Mouse (Mus musculus): ENCODE measurements around the gene D10Wsu102e.
"Not testable (repeated sequence)": the region's sequence is repeated elsewhere in the genome, so short reads cannot be mapped to it uniquely, and the experiment has no call there.

D10Wsu102e gene

GRCm38 (mm10) chr10:83360356-83360755, 335 bp downstream of the D10Wsu102e start:
- Histone ChIP-seq H3K27me3 (ENCODE audit: control insufficient read depth, insufficient read depth, low read length, poor library complexity, severe bottlenecking) (no peaks in the 10 kb centered on the region), H3K36me3 (ENCODE audit: control insufficient read depth, insufficient read depth, low read length, poor library complexity, severe bottlenecking) (peaks cover 12% of the 10 kb centered on the region)
- no peak for DNase-seq (ENCODE audit: low read depth, low spot score)

DNA sequence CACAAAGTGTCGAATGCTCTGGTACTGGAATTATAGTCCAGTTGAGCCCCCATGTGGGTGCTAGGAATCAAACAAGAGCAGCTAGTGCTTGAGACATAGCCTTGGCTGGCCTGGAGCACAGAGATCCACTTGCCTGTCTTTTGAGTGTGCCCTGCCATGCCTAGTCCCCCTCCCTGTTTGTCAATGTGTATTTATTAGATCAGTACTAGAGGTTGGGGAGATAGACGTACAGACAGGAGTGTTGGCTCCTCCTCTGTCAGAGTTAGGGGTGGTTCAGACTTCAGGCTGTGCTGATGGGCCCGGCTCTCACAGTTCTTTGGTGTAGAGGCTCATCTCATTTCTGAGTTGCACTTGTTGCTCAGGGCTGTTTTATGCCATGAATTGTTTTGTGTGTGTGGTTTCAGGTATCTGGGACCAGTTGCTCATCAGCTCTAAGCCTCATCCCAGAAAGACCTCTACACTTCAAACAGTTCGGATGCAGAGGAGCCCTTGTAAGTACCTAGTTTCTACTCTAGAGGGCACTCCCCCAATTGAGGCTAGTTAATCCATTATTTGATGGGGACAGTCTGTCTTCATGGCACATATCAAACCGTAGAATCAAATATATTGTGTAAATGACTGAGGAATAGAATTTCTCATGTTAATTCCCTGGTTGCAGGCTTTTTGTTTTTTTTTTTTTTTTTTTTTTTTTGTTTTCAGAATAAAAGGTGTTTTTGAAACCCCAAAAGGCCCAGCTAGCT, 1.8 kb downstream of the D10Wsu102e start:
- peak; percentile 58 for DNase-seq (ENCODE audit: low read depth, low spot score)
- Histone ChIP-seq H3K36me3 (ENCODE audit: control insufficient read depth, insufficient read depth, low read length, poor library complexity, severe bottlenecking) (peaks cover 21% of the 10 kb centered on the region), H3K27me3 (ENCODE audit: control insufficient read depth, insufficient read depth, low read length, poor library complexity, severe bottlenecking) (no peaks in the 10 kb centered on the region)

DNA sequence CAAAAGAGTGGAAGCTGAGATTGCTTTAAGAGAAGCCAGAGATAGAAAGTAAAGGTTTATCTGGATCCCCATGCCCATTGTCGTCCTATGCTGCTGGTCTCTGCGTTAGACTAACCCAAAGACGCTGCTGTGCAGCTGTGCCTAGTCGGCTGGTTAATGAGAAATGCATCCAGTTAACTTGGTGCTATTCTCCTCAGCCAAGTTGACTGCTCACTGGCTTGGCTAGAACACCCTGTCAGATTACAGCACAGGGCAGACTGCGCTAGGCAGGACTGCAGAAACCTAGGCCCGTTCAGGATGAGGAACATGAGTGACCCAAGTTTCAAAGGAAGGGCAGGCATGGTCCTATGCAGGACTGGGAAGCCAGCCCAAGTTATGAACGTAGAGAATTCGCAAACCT, 3.4 kb downstream of the D10Wsu102e start:
- H3K27me3 ChIP-seq (ENCODE audit: control insufficient read depth, insufficient read depth, low read length, poor library complexity, severe bottlenecking) = no peaks in the 10 kb centered on the region
- no peak for DNase-seq (ENCODE audit: low read depth, low spot score)

DNA sequence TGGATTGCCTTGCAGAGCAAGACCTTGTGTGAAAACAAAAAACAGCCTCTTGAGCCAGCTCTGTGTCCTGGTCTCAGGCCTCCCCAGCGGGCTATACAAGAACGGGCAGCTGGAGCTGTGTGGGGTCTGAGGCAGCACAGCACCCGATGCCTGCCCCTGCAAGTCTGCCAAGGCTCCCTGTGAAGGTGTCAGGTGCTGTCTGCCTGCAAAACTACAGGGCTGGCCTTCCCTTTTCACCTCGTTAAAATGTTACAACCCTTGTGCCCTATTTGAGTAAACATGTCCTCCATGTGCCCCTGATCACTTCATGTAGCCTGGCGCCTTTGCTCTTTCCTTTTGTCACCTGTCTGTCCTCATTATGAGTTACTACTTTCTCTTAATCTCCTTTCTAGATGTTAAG, 8.9 kb downstream of the D10Wsu102e start:
- Histone ChIP-seq H3K27me3 (ENCODE audit: control insufficient read depth, insufficient read depth, low read length, poor library complexity, severe bottlenecking) (no peaks in the 10 kb centered on the region), H3K36me3 (ENCODE audit: control insufficient read depth, insufficient read depth, low read length, poor library complexity, severe bottlenecking) (peaks cover 31% of the 10 kb centered on the region)
- DNase-seq (ENCODE audit: low read depth, low spot score) = no peak

More for the DNA sequence above, 3.4 kb downstream of the D10Wsu102e start:
- peaks cover 29% of the 10 kb centered on the region for H3K36me3 ChIP-seq (ENCODE audit: control insufficient read depth, insufficient read depth, low read length, poor library complexity, severe bottlenecking)

GRCm38 (mm10) chr10:83374045-83374656, 14.1 kb downstream of the D10Wsu102e start:
- Histone ChIP-seq H3K36me3 (ENCODE audit: control insufficient read depth, insufficient read depth, low read length, poor library complexity, severe bottlenecking) (peaks cover 8% of the 10 kb centered on the region), H3K27me3 (ENCODE audit: control insufficient read depth, insufficient read depth, low read length, poor library complexity, severe bottlenecking) (no peaks in the 10 kb centered on the region)
- DNase-seq (ENCODE audit: low read depth, low spot score) = no peak

DNA sequence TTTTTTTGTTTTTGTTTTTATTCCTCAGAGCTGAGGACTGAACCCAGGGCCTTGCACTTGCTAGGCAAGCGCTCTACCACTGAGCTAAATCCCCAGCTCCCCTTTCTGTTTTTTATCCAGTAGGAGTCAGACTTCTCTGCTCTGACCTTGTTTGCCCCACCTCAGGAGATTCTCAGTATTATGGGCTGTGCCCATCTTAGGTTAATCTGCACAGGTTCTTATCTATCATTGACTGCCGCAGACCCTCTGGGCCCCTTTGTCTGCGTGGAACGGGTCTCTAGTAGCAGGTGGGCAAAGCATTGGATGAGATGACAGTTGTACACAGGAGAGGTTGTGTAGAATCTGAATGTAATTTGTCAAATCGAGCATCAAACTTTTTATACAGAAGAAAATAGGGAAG, 15.4 kb downstream of the D10Wsu102e start:
- H3K36me3 ChIP-seq (ENCODE audit: control insufficient read depth, insufficient read depth, low read length, poor library complexity, severe bottlenecking); H3K27me3 ChIP-seq (ENCODE audit: control insufficient read depth, insufficient read depth, low read length, poor library complexity, severe bottlenecking); DNase-seq (ENCODE audit: low read depth, low spot score): not testable (repeated sequence)

- H3K27me3 ChIP-seq (ENCODE audit: control insufficient read depth, insufficient read depth, low read length, poor library complexity, severe bottlenecking) = no peaks in the 10 kb centered on the region
- 0 out of 2 replicates have a peak, but pooled peaks cover 2% of the 10 kb centered on the region for H3K36me3 ChIP-seq (ENCODE audit: control insufficient read depth, insufficient read depth, low read length, poor library complexity, severe bottlenecking)
- no peak for DNase-seq (ENCODE audit: low read depth, low spot score)
These were observed 17.1 kb downstream of the D10Wsu102e start for GRCm38 (mm10) chr10:83376911-83377682.

- no peaks in the 10 kb centered on the region for H3K27me3 ChIP-seq (ENCODE audit: control insufficient read depth, insufficient read depth, low read length, poor library complexity, severe bottlenecking)
- DNase-seq (ENCODE audit: low read depth, low spot score) = no peak
- H3K36me3 ChIP-seq (ENCODE audit: control insufficient read depth, insufficient read depth, low read length, poor library complexity, severe bottlenecking) = 0 out of 2 replicates have a peak, but pooled peaks cover 2% of the 10 kb centered on the region
These were observed 18.2 kb downstream of the D10Wsu102e start for GRCm38 (mm10) chr10:83378083-83378833.

DNA sequence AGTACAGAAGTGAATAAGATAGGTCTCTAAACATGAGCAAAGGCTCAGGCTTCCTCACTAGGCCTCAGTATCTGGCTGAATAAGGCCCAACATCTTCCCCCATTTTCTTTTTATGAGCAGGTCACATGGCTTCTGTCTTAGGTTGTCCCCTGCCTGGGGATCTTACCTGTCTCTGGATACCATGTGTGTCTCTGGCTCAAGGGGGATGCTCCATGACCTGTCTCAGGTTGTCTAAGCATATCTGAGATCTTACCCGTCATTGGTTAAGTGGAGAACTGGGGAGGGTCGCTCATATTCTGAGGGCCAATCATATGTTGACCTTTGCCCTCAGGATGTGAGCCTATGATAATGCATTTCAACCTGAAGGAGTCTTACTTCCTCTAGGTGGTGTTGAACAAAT, 20.5 kb downstream of the D10Wsu102e start:
- Histone ChIP-seq H3K27me3 (ENCODE audit: control insufficient read depth, insufficient read depth, low read length, poor library complexity, severe bottlenecking) (no peaks in the 10 kb centered on the region), H3K36me3 (ENCODE audit: control insufficient read depth, insufficient read depth, low read length, poor library complexity, severe bottlenecking) (no peaks in the 10 kb centered on the region)
- no peak for DNase-seq (ENCODE audit: low read depth, low spot score)

DNA sequence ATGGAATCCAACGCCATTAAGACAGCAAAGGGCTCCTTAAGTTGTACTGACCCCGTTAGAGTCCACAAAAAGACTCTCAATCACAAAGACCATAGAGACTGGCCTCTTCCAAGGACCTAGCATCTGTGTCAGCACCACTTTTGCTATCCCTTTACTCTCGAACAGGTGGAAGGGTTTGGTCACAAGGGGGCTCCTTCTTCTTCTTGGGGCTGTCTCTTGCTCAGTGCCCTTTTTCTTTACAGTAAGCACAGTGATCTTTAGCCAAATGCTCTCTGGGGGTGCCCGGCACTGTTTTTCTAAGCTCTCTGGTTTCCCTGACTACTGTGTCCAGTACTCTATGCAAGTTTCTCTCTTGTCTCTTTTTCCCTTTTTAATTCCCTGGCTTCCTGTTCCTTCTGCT, 22.5 kb downstream of the D10Wsu102e start:
- DNase-seq (ENCODE audit: low read depth, low spot score) = no peak

GRCm38 (mm10) chr10:83382988-83383387, 23.0 kb downstream of the D10Wsu102e start:
- Histone ChIP-seq H3K27me3 (ENCODE audit: control insufficient read depth, insufficient read depth, low read length, poor library complexity, severe bottlenecking) (no peaks in the 10 kb centered on the region), H3K36me3 (ENCODE audit: control insufficient read depth, insufficient read depth, low read length, poor library complexity, severe bottlenecking) (no peaks in the 10 kb centered on the region)
- no peak for DNase-seq (ENCODE audit: low read depth, low spot score)

More for the DNA sequence above, 22.5 kb downstream of the D10Wsu102e start:
- Histone ChIP-seq H3K36me3 (ENCODE audit: control insufficient read depth, insufficient read depth, low read length, poor library complexity, severe bottlenecking) (no peaks in the 10 kb centered on the region), H3K27me3 (ENCODE audit: control insufficient read depth, insufficient read depth, low read length, poor library complexity, severe bottlenecking) (no peaks in the 10 kb centered on the region)

DNA sequence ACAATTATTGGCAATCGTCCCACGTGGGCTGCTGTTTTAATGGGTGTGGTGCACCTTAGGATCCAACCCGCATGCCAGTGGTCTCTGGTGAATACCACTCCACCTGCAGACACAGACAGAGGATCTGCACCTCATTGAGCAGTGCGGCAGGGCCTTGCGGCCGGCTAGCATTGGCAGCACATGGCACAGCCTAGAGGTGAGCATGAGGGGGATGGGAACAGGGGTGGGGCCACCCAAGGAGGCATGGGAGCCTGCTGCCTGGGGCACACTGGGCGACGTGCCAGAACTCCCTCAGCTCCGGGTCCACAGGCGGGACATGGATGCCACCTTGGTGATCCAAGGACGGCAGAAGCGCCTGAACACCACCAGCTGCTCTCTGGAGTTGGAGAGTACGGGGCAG, 23.8 kb downstream of the D10Wsu102e start:
- H3K36me3 ChIP-seq (ENCODE audit: control insufficient read depth, insufficient read depth, low read length, poor library complexity, severe bottlenecking) = no peaks in the 10 kb centered on the region
- DNase-seq (ENCODE audit: low read depth, low spot score) = no peak
- H3K27me3 ChIP-seq (ENCODE audit: control insufficient read depth, insufficient read depth, low read length, poor library complexity, severe bottlenecking) = no peaks in the 10 kb centered on the region

DNA sequence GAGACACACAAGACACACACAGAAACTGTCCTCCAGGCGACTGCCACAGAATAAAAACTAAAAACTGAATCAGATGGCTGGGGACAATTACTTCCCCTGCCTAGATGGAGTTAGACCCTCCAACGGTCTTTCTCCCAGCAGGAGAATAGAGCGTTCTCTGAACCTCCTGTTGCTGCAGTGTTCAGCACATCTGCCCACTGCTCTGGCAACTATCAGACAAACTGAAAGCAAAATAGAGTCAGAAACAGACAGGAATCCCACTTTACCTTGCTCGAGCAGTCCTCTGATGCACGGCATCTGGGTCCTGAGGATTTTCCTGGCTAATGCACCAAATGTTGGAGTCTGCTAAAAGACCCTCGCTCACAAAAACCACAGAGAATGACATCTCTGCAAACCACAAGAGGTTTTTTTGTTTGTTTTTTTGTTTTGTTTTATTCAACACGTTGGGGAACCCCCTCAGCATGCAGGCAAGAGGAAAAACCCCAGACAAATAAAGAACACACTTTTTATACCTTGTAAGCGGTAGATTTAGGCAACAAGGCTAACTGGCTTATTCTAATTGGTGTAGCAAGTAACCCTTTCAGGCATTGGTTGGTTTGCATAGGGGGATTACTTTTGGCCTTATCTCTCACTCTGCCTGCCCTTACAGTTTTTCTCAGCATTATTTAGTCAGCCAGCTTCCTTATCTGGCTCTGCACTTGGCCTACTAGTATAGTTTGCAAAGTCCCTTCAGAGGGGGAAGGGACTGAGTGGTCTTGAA, 24.6 kb downstream of the D10Wsu102e start:
- H3K36me3 ChIP-seq (ENCODE audit: control insufficient read depth, insufficient read depth, low read length, poor library complexity, severe bottlenecking) = no peaks in the 10 kb centered on the region
- no peak for DNase-seq (ENCODE audit: low read depth, low spot score)
- no peaks in the 10 kb centered on the region for H3K27me3 ChIP-seq (ENCODE audit: control insufficient read depth, insufficient read depth, low read length, poor library complexity, severe bottlenecking)

DNA sequence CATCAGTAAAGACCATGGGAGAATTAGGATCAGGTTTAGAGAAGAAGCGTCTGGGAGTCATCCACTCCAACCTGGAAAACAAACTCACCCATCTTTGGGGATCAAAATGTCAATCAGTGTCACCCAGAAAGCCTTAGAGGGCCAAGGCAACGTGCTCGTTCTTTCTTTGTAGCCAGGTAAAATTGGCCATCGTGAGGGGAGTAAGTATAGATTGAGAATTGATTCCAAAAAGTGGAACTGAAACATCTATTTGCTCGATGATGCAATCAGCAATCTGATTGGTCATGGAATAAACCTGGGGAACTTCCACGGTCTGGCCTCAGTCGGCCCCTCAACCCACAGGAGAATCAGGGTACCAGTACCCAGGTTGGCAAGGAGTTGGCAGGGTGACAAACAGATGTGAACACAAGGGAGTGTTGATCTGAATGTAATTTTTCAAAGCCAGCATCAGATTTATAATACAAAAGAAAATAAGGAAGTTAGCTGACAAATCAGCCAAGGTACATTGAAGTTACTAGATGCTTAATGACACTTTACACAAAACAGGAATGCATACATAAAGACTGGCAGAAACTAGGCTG, 25.4 kb downstream of the D10Wsu102e start:
- H3K36me3 ChIP-seq (ENCODE audit: control insufficient read depth, insufficient read depth, low read length, poor library complexity, severe bottlenecking) = no peaks in the 10 kb centered on the region
- no peak for DNase-seq (ENCODE audit: low read depth, low spot score)
- H3K27me3 ChIP-seq (ENCODE audit: control insufficient read depth, insufficient read depth, low read length, poor library complexity, severe bottlenecking) = no peaks in the 10 kb centered on the region
